Mouse (Mus musculus): ENCODE measurements around the gene Neurl1b.

Neurl1b gene

DNA sequence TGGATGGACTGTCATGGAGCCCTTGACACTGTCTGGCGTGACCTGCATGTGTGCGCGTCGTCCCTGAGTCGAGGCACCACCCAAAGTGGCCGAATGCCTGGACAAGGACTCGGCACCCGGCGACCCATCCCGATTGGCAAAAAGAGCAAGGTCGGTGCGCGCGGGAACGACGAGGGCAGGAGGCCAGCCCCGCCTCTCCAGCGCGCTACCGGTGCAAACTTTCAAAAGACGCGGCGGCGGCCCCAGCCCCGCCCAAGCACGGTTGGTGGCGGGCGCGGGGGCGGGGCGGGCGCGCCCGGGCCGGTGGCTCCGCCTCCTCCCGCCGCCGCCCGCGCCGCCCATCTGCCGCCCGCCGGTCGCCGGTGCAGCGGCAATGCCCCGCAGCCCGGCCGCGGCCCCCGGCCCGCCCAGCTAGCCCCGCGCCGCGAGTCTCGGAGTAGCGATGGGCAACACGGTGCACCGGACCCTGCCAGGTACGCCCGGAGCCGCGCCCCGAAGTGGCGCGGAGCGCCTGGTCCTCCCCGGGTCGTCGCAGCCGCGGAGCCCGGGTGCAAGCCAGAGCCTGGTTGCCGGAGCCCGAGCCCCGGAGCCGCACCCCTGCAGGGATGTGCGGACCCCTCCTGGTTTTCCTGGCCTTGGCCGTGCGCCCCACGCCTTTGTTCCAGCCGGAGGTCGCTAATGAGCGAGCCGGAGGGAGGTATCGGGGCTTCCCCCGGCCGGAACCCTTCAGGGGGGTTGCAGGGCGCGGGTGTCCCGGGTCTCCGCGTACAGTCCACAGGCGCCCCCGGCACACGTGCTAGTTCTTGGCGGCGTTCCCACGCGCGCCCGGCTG is at the start of gene Neurl1b:
Gene Neurl1b (plus strand): TSS at position 307 of the 832 bp plus-strand sequence.
- peak; percentile 38 to 43 for DNase-seq (ENCODE audit: low spot score in 2 of 2)

GRCm38 (mm10) chr17:26366792-26367191 is 47.8 kb upstream of the Neurl1b start:
- no peak for DNase-seq (ENCODE audit: low spot score in 2 of 2)

DNA sequence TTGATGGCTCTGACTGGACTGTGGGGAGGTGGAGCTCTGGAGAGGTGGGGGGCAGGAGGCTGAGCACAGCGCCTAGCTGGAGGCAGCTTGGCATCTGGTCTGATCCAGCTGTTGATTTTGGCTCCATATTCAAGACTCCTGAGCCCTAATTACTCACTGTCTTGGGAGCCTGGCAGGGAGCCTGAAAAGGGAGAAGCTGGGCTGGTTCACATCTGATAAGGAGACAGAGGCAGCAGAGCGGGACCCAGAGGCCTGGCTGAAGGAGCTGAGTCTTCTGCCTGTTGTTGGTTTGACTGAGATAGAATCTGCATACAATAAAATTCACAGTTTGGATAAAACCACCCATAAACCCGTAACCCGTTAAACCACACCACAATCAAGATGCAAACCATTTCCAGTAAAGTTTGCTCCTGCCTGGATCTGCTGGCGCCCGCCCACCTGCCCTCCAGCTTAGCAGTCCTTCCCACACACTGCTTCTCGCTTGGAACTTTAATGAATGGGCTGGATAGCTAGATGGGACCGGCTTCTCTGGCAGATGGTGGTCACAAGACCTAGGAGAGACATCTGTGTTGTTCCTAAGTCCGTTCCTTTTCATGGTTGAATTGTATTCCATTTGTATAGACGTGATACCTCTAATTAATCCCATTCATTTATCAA is 46.2 kb upstream of the Neurl1b start:
- peak; percentile 67 to 72 for DNase-seq (ENCODE audit: low spot score in 2 of 2)

GRCm38 (mm10) chr17:26370521-26371245 is 43.9 kb upstream of the Neurl1b start:
- peak in 1 of 2 experiments; percentile 16 for DNase-seq (ENCODE audit: low spot score in 2 of 2)

- DNase-seq (ENCODE audit: low spot score in 2 of 2), result no peak
Measured at GRCm38 (mm10) chr17:26371246-26371535, 43.4 kb upstream of the Neurl1b start.

- DNase-seq (ENCODE audit: low spot score in 2 of 2), result no peak
Measured at GRCm38 (mm10) chr17:26373211-26373610, 41.4 kb upstream of the Neurl1b start.

DNA sequence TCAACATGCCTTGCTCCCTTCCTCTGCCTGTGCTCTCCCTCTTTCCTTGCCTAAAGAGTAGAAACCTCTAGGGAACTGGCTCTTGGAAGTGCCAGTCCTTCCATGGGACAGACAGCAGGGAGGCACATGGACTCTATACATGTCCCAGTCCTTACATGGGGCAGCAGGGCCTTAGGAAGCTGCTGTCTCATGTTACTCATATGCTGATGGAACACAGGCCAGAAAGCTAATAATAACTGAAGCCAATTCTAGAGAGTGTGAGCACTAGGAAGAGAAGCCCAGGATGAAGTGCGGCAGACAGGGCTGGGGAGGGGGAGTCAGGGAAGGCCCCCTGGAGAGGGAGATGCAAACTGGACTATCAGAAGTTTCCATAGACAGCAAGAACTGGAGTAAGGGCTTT is 38.2 kb upstream of the Neurl1b start:
- DNase-seq (ENCODE audit: low spot score in 2 of 2), result no peak

DNA sequence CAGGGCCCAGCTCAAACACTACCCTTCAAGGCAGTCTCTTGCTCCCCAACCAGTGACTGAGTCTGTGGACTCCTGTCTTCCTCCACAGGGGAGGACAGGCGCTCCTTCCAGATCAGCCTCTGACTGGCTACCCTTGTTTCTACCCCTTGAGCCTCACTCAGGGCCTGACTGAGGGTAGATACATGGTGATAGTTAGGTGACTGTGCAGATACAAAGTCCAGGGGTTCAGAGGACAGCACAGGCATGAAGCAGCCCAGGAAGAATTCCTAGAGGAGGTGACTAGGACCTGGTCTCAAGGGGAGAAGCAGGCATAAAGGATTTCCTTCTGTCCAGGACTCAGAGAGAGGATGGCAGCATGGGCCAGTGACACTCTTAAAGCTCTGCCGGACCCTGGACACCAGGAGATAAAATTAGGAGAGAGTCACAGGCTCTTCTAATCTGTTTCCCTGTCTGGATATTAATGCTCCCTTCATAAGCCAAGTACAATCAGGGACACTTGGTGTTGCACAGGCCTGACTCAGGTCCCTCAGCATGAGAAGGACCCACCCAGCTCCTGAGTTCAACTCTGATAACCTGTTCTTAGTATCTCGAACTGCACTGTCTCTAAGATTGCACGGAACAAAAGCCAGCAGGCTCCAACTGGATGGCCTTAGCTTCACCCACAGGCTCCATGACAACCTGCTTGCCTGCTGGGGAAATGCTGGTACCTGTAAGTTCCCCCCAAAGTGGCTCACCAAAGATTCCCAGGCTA is 37.5 kb upstream of the Neurl1b start:
- DNase-seq (ENCODE audit: low spot score in 2 of 2), result no peak

DNA sequence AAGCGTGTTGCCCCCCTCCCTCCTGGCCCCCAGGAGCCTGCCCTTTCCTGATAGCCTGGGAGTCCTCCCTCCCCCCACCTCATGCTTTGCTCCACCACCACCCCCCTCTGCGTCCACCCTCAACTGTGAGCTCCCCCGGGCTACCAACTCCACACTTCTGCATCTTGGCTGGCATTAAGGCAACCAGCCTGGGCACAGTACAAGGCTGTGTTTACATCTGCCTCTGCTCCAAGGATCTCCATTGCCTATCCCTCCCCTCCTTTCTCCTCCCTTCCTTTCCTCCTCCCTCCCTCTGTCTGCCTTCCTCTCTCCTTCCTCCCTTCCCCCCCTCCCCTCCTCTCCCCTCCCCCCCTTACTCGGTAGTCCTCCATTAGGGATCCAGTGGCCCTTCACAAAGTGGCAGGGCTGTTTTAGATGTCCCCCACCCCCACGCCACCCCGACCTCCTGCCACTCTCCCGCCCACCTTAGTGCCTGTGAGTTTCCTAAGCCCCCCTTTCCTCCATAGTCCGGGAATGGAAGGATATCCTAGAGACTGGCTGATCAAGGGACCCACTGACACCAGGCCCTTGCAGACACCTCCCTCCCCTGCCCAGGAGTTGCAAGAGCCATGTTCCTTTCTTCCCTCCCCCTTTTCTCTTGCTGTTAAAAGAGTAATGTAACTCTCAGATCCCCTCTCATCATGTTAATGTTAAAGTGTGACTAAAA is 34.2 kb upstream of the Neurl1b start:
- DNase-seq (ENCODE audit: low spot score in 2 of 2), result no peak

DNA sequence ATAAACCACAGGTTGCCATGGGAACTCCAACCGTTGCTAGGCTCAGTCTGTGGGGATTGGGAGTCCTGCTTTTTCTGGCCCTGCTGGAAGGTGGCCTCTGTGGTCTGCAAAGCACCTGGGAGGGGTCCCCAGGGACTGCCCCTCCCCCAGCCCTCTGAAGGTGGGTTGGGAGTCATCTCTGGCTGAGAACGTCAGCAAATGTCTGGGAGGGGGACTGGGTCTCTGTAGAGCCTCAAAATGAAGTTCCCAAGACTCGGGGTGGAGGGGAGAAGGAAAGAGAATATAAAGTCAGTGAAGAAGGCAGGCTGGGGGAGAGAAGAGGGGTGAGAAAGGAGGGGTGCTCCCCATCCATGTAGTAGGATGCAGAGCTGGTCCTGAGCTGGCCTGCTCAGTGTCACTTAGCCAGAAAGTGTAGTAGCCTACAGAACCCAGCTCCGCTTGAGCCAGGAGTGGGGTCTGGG is 33.6 kb upstream of the Neurl1b start:
- DNase-seq (ENCODE audit: low spot score in 2 of 2), result no peak

- DNase-seq (ENCODE audit: low spot score in 2 of 2), result no peak
Measured at GRCm38 (mm10) chr17:26381613-26382012, 33.0 kb upstream of the Neurl1b start.

DNA sequence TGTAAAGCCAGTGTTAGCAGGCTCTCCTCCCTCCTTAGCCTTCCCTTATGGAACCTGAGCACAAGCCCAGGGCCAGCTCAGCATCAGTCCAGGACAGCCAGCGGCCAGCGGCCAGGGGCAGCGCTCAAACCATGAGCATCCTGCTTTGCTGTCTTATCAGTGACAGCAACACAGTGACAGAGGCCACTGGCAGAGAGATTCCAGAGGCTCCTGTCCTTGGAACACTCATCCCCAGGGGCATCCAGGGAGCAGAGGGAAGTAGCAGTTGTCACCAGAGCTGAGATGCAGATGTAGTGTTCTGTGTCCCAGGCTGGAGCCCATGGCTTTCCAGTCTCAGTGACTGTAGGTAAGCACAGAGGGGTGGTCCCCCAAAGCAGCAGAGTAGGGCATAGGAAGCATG is 32.5 kb upstream of the Neurl1b start:
- no peak for DNase-seq (ENCODE audit: low spot score in 2 of 2)

DNA sequence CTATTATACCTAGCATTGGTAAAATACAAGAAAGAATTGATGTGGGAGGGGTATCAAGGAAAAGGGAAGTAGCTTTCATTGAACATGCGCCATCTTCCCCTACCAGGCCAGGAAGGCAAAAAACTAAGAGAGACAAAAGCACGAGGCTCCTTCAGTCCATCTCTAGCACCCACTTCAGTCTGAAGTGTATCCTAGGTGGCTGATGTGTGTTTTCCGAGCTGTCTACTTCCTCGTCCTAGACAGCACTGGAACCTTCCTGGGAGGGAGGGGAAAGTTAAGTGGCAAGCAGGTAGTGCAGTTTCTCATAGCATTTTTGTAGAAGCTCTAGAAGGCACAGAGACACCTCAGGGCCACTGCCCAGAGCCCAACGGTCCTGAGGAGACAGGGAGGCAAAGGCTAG is 31.9 kb upstream of the Neurl1b start:
- no peak for DNase-seq (ENCODE audit: low spot score in 2 of 2)

DNA sequence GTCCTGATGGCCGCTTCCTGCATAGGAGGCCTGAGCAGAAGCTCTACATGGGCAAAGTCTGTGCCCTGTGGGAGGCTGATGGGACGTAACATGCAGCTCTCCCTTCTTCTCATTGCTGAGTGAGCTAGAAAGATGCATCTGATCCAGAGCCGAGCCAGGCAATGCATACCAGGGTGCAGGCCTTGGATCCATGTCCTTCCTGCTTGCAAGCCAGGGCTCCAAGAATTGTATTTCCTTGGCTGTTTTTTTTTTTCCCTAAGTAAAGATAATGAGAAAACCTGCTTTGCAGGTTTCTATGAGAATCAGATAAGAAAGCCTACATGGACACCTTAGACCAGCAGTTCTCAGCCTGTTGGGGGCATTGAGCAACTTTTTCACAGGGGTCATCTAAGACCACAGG is 30.5 kb upstream of the Neurl1b start:
- DNase-seq (ENCODE audit: low spot score in 2 of 2), result no peak

DNA sequence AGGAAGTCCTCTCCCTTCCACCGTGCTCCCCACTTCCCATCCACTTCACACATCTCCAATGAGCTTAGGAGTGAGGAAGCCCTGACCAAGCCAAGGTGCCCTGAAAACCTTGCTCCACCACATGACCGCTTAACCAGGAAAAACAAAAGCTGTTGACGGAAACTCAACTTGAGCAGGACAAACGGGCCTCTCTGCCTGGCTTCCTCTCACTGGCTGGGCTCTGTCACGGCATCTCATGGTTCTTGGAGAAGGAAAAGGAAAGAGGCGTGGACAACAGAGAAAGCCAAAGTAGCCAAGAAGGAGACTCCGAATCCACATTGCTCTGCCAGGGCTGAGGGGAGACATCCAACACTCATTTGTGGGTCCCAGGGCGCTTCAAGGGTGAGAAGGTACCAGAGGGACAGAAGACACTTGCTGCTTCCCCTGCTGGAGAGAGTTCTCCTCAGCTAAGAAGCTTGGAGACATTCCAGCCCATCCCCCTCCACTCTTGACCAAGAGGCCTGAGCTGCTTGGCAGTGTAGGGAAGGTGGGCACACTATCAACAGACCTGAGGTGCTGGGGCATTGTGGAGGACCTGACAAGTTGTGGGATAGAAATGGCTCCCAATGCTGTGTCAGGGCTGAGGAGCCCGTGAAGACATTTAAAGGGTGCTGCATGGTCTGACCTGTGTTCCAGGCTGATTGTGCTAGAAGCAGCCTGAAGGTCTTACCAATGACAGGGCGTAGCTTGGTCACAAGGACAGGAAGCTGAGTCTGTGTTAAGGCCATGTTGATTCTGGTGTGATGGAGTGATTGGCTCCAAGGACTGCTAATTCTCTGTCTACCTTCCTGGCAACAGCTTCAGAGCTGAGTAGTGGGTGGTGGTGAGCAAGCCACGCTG is 29.1 kb upstream of the Neurl1b start:
- peak; percentile 75 to 89 for DNase-seq (ENCODE audit: low spot score in 2 of 2)

DNA sequence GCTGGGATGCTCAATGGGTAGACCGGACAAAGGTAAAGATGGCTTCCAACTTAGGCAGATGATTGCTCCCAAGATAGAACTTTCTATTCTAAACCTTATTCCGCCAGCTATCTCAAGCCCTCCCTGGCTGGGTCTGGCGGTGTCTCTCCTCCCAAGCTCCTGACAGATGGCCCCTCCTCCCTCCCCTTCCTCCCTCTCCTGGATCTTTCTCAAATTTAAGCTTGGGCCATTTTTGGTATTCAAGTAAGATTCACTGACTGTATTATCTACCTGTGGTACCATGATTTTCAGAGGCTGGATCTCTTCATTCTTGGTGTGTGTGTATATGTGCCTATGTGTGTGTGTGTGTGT is 28.5 kb upstream of the Neurl1b start:
- no peak for DNase-seq (ENCODE audit: low spot score in 2 of 2)

GRCm38 (mm10) chr17:26388106-26388505 is 26.5 kb upstream of the Neurl1b start:
- peak; percentile 53 to 68 for DNase-seq (ENCODE audit: low spot score in 2 of 2)

DNA sequence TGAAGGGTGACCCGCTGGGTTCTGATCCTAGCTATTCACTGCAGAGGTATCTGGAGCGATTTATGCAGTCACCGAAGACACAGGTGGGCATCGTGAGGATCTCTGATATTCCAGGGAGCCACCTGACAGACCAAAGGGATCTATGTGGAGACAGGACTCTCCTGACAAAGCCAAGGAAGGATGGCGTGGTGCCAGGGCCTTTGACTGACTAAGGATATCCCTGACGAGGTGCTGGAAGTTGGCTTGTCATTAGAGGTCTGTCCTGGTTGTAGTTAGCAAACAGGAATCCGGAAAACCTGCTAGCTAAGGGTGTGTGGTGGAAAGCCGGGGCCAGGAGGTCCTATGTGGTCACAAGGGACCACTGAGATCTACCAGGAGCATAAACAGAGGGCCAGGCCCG is 25.4 kb upstream of the Neurl1b start:
- peak; percentile 47 to 78 for DNase-seq (ENCODE audit: low spot score in 2 of 2)

DNA sequence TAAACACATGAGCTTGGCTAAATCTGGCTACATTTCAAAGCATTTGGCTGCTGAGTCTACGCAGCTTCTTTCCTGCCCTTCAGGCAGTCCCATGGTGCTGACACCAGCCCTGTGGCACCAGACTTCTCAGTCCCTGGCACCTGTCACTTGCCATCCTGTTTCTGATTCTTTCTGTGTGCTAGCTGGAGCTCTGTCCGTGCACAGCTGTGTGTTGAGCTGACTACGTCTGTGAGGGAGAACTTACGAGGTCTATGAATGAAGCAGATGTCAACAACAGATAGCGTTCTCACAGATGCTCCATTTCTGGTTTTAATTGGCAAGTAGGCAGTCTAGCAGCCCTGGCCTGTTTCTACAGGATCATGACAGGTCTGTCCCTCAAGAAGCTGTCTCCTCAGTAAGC is 24.0 kb upstream of the Neurl1b start:
- no peak for DNase-seq (ENCODE audit: low spot score in 2 of 2)

GRCm38 (mm10) chr17:26392355-26392754 is 22.3 kb upstream of the Neurl1b start:
- no peak for DNase-seq (ENCODE audit: low spot score in 2 of 2)
